Mouse (Mus musculus) cerebellum, postnatal 25 days (tissue): ENCODE measurements at regions not wholly inside any gene's neighbourhood (a gene's known extent, or its start where the extent isn't known, plus 50 kb on each side); places are given as distances from the start of the nearest gene placed in this dataset.

ENCODE experiments used
- DNase-seq, 2 experiments: peaks; one replicate each; pipeline ENCODE4 v3.0.0; 2021; ENCODE audit warnings: mixed read lengths in 2 of 2

GRCm38 (mm10) chr2:123023918-123024317 is 258.9 kb downstream of the Sqor start:
- no peak for DNase-seq

GRCm38 (mm10) chr2:123024380-123024779 is 259.3 kb downstream of the Sqor start:
- no peak for DNase-seq

GRCm38 (mm10) chr2:123024976-123025585 is 260.0 kb downstream of the Sqor start:
- DNase-seq = no peak

GRCm38 (mm10) chr2:123047321-123047720 is 282.3 kb downstream of the Sqor start:
- no peak for DNase-seq

GRCm38 (mm10) chr2:123064648-123065047 is 299.6 kb downstream of the Sqor start:
- DNase-seq = no peak

GRCm38 (mm10) chr2:123068809-123069208 is 303.8 kb downstream of the Sqor start:
- peak; percentile 5 to 23 for DNase-seq

- DNase-seq = no peak
Measured at GRCm38 (mm10) chr2:123072653-123073052, 307.6 kb downstream of the Sqor start.

GRCm38 (mm10) chr2:123073476-123074085 is 308.5 kb downstream of the Sqor start:
- no peak for DNase-seq

- DNase-seq = peak; percentile 30 to 54
Measured at GRCm38 (mm10) chr2:123092726-123093125, 327.7 kb downstream of the Sqor start.

GRCm38 (mm10) chr2:123103530-123103929 is 338.5 kb downstream of the Sqor start:
- DNase-seq = no peak

GRCm38 (mm10) chr2:123131496-123131895 is 366.5 kb downstream of the Sqor start:
- DNase-seq = no peak

GRCm38 (mm10) chr2:123153170-123153569 is 388.1 kb downstream of the Sqor start:
- DNase-seq = no peak

GRCm38 (mm10) chr2:123165384-123165783 is 400.3 kb downstream of the Sqor start:
- DNase-seq = no peak

GRCm38 (mm10) chr2:123170611-123171010 is 405.6 kb downstream of the Sqor start:
- DNase-seq = no peak

- DNase-seq = no peak
Measured at GRCm38 (mm10) chr2:123182208-123182607, 417.2 kb downstream of the Sqor start.

- no peak for DNase-seq
Measured at GRCm38 (mm10) chr2:123190795-123191582, 426.0 kb downstream of the Sqor start.

GRCm38 (mm10) chr2:123194533-123194932 is 429.5 kb downstream of the Sqor start:
- no peak for DNase-seq
